Mouse (Mus musculus): ENCODE data around the gene Fam219a. TPM values are rescaled to one million over a fixed set of nuclear protein-coding genes. Genes with fewer than 3 reads are reported as not detected.
A peak's percentile ranks its signal among the peaks of the same experiment; 100 is the strongest.

The Fam219a gene
- total RNA-seq, 2 experiments from 2014 or later: 168 to 186 TPM

- DNase-seq (ENCODE audit: low spot score in 2 of 2): peak; percentile 34 to 48
Observed at GRCm38 (mm10) chr4:41554994-41555663, 14.2 kb downstream of the Fam219a start.

DNA sequence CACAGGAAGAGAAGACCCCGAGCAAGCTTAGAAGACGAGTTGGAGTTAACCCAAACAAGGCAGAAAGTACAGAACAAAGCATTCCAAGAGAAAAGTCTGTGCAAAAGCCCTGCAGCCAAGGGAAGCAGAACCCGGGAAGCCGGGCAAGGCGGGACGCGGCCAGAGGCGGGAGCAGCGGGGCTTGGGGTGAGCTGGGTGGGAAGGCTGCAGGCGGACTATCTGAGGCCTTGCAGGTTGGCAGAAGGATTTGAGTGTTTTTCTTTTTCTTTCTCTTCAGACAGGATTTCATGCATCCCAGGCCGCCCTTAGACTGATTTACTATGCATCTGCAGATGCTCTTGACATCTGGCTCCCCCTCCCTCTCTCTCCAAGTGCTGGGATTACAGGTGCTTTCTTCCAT lies 16.2 kb downstream of the Fam219a start:
- DNase-seq (ENCODE audit: low spot score in 2 of 2): no peak

GRCm38 (mm10) chr4:41552529-41552928 lies 16.8 kb downstream of the Fam219a start:
- DNase-seq (ENCODE audit: low spot score in 2 of 2): peak; percentile 75 to 78

GRCm38 (mm10) chr4:41547086-41547485 lies 22.3 kb downstream of the Fam219a start:
- DNase-seq (ENCODE audit: low spot score in 2 of 2): no peak

GRCm38 (mm10) chr4:41545985-41546384 lies 23.4 kb downstream of the Fam219a start:
- peak; percentile 28 to 52 for DNase-seq (ENCODE audit: low spot score in 2 of 2)

GRCm38 (mm10) chr4:41542136-41542535 lies 27.2 kb downstream of the Fam219a start:
- DNase-seq (ENCODE audit: low spot score in 2 of 2): no peak

- no peak for DNase-seq (ENCODE audit: low spot score in 2 of 2)
Observed at GRCm38 (mm10) chr4:41534866-41535265, 34.5 kb downstream of the Fam219a start.

- no peak for DNase-seq (ENCODE audit: low spot score in 2 of 2)
Observed at GRCm38 (mm10) chr4:41532420-41532819, 36.9 kb downstream of the Fam219a start.

DNA sequence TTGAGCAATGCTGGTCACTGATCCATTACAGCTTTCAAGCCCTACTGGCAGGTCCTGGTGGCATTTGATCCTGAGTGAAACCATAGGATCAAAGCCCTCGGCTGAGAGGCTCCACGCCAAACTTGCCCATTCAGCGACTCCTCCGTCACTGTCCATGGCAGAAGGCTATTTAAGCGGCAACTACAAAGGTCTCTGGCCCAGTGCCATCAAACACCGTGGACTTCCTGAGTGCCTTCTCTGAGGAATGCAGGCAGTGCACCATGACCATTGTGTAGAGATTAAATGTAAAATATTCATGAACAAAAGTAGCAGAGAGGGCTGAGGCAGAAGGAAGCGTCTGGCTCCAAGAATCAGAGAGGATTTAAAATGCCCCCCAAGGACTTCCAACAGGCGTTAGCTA lies 41.3 kb downstream of the Fam219a start:
- no peak for DNase-seq (ENCODE audit: low spot score in 2 of 2)

GRCm38 (mm10) chr4:41527076-41527475 lies 42.3 kb downstream of the Fam219a start:
- DNase-seq (ENCODE audit: low spot score in 2 of 2): no peak

- no peak for DNase-seq (ENCODE audit: low spot score in 2 of 2)
Observed at GRCm38 (mm10) chr4:41526553-41526952, 42.8 kb downstream of the Fam219a start.

DNA sequence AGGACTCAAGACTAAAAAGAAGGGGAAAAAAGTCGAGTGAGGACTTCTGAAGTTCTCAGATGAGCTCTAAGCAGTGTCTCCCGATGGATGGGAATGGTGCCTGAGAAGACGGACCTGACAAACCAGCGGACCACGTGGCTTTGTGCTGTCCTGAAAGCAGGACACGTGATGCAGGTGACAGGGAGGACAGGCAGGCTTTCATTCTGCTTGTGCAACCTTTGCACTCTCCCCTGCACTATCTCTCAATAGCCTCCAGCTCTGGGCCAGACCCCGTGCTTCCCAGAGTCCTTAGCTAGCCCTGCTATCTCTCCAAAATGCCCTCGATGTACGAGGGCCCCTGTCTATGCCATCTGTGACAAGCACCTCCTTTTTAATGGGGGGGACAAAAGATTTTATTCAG lies 44.5 kb downstream of the Fam219a start:
- DNase-seq (ENCODE audit: low spot score in 2 of 2): no peak

DNA sequence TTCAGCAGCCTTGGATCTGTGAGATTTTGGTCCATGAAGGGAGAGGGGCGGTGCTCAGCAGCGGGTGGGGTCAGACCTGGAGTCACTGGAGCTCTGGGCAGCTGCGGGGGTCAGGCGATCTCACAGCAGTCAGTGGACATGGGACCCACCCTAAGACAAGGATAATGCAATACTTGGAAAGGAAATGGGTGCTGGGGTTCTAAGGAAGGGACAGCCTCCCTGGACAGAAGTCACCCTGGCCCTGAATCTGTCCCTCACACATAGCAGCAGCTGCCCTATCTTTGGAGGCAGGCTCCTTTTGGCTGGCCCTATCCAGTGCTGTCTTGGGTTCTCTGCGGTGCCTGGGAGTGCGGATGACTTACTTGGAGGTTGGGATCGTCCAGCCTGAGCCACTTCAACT lies 45.5 kb downstream of the Fam219a start:
- no peak for DNase-seq (ENCODE audit: low spot score in 2 of 2)

- peak; percentile 62 for DNase-seq (ENCODE audit: low spot score in 2 of 2)
Observed at GRCm38 (mm10) chr4:41522788-41523187, 46.5 kb downstream of the Fam219a start.

DNA sequence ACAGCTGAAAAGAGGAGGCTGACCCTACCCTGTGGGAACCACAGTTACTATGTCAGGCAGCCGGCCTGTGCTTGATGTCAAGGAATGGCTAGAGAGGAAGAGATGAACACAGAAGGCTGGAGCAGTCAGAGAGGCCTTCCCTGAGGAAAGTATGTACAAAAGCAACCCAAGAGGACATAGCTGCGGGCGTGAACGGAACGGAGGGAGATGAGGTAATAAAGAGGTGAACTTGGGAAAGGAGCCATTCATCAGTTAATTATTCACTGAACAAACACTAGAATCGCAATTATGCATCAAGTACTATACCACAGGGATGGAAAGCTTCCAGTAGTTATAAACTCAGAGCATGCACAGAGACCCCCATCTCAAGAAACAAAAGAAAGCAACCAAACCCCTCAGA lies 47.2 kb downstream of the Fam219a start:
- DNase-seq (ENCODE audit: low spot score in 2 of 2): no peak

DNA sequence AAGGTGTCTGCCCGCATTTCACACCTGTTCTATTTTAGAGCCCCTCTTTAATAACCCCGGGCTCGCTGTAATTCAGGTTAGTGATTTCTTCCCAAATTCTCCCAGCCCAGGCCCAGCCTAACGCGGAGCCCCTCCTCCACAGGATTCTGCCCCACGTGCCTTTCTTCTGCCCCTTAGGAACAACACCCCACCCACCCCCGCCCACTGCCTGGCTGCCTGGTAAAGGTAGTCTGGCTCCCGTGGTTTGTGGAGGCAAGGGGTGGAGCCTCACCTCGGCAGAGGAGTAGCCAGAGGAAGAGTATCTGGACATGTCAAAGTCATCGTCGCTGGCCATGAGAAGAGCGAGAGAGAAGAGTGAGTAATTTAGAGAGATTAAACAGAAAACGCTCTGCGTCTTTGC lies 48.7 kb downstream of the Fam219a start:
- DNase-seq (ENCODE audit: low spot score in 2 of 2): no peak

- no peak for DNase-seq (ENCODE audit: low spot score in 2 of 2)
Observed at GRCm38 (mm10) chr4:41519195-41519594, 50.1 kb downstream of the Fam219a start.

GRCm38 (mm10) chr4:41518349-41518748 lies 51.0 kb downstream of the Fam219a start:
- peak in 1 of 2 experiments; percentile 12 for DNase-seq (ENCODE audit: low spot score in 2 of 2)

DNA sequence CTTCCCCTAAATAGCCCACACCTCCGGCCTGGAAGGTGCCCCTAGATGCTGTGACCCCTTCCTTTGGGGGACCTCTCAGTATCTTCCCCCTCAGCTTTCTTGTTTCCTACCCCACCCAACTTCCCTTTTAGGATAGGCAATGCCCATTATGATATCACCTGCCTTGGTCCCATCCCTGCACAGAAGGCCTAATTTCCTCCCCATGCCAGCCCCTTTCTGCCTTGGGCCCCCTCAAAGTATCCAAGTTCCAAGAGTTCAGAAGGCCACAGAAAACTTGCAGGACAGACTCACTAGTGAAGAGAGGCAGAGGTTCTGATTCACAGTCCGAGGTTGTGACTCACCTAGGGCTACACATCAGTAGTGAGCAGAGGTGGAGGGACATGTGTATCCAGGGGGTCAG lies 52.1 kb downstream of the Fam219a start, which contains the start of gene 1110017D15Rik:
Gene 1110017D15Rik (minus strand): TSS at position 101 of the 400 bp plus-strand sequence.
- no peak for DNase-seq (ENCODE audit: low spot score in 2 of 2)

GRCm38 (mm10) chr4:41513714-41514113 lies 55.6 kb downstream of the Fam219a start:
- no peak for DNase-seq (ENCODE audit: low spot score in 2 of 2)

- peak in 1 of 2 experiments; percentile 57 for DNase-seq (ENCODE audit: low spot score in 2 of 2)
Observed at GRCm38 (mm10) chr4:41513309-41513708, 56.0 kb downstream of the Fam219a start.

GRCm38 (mm10) chr4:41507998-41508397 lies 61.3 kb downstream of the Fam219a start:
- peak in 1 of 2 experiments; percentile 12 for DNase-seq (ENCODE audit: low spot score in 2 of 2)

DNA sequence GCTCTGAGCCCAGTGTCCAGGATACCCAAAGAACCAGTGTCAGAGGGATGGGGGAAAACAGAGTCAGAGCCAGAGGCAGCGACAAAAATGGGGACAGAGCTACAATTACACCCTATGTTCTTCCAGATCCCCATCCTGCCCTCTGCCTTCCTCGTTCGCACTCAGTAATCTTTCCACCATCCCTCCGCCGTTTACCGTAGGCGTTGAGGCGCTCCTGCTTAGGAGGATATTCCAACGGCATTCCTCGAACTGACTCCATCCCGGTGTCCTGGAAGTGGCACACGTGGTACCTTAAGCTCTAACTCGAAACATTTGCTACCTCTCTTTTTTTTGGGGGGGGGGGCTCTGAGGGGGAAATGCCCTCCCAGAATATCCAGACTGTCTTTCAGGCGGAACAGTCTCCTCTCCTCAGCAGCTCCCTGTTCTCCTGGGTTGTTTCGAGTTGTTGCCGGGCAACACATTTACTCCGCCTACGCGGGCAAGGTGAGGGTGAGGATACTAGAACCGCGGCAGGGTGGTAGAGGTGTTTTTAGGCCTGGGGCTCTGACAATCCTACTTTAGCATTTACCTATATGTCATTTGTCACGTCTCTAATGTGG lies 61.9 kb downstream of the Fam219a start:
- peak in 1 of 2 experiments; percentile 35 for DNase-seq (ENCODE audit: low spot score in 2 of 2)
